Mouse (Mus musculus) midbrain, embryonic 15.5 days (tissue): ENCODE data around the gene Nr2f6. TPM values are rescaled to one million over a fixed set of nuclear protein-coding genes. Genes with fewer than 3 reads are reported as not detected.

Experiments
- ATAC-seq: fragments of 200-750 bp; cut with Nextera tagmentation; replicated peaks from 2 replicates; pipeline ENCODE4 v1.8.0; 2017; ENCODE audit warnings: moderate TSS enrichment
- H3K27ac ChIP-seq: fragments of 300-500 bp; sonication (generic); 2 replicates; pipeline ENCODE4 v1.5.1; 2015; ENCODE audit warnings: mild to moderate bottlenecking, inconsistent platforms
- H3K27me3 ChIP-seq: fragments of 300-500 bp; sonication (generic); replicated peaks from 2 replicates; pipeline ENCODE4 v1.6.1; 2015; ENCODE audit warnings: inconsistent platforms
- H3K36me3 ChIP-seq: fragments of 300-500 bp; sonication (generic); replicated peaks from 2 replicates; pipeline ENCODE4 v1.6.1; 2015; ENCODE audit warnings: inconsistent platforms
- H3K4me1 ChIP-seq: fragments of 300-500 bp; sonication (generic); 2 replicates; pipeline ENCODE4 v1.6.1; 2015; ENCODE audit warnings: inconsistent platforms
- H3K4me2 ChIP-seq: fragments of 300-500 bp; sonication (generic); 2 replicates; pipeline ENCODE4 v1.6.1; 2015; ENCODE audit warnings: inconsistent platforms, mild to moderate bottlenecking, moderate library complexity
- H3K4me3 ChIP-seq: fragments of 300-500 bp; sonication (generic); 2 replicates; pipeline ENCODE4 v1.5.1; 2015; ENCODE audit warnings: mild to moderate bottlenecking, inconsistent platforms
- H3K9ac ChIP-seq: fragments of 300-500 bp; sonication (generic); 2 replicates; pipeline ENCODE4 v1.6.1; 2015; ENCODE audit warnings: mild to moderate bottlenecking, inconsistent platforms
- H3K9me3 ChIP-seq: fragments of 300-500 bp; sonication (generic); 2 replicates; pipeline ENCODE4 v1.6.1; 2016; ENCODE audit warnings: inconsistent platforms
- WGBS: fragments of 180-500 bp; shearing (Covaris S2); methylation state at CpG from one replicate; pipeline ENCODE4 v1.1.7; 2015; ENCODE audit warnings: mixed read lengths; 5-methylcytosine and 5-hydroxymethylcytosine counted together
- polyA plus RNA-seq: library from polyadenylated mRNA; unstranded; fragments of >200 nt; fragmentation: Nextera tagmentation; extraction: Ambion mirVana; gene quantifications from 2 replicates; pipeline ENCODE4 v1.2.1, GENCODE M21; 2015

Nr2f6 gene
- polyA plus RNA-seq: 25.0 and 28.7 TPM in 2 replicates

GRCm38 (mm10) chr8:71381421-71381970 lies at the start of gene Nr2f6:
Gene Nr2f6, minus strand, starts transcription at chr8:71381960.
- no peaks in the 10 kb centered on the region for H3K9me3 ChIP-seq
- H3K9ac ChIP-seq: peak within 1 kb of the TSS; percentile 76
- H3K36me3 ChIP-seq: no peaks in the 10 kb centered on the region
- peaks cover 43% of the 10 kb centered on the region for H3K4me1 ChIP-seq
- WGBS: under 1% methylated on average over 81 of the region's 89 CpGs
- peaks cover 3% of the 10 kb centered on the region; the same call in 1 of the 2 replicates for H3K27me3 ChIP-seq
- peak within 1 kb of the TSS; percentile 74 for H3K4me3 ChIP-seq
- H3K27ac ChIP-seq: peak within 1 kb of the TSS; percentile 85
- H3K4me2 ChIP-seq: peak within 1 kb of the TSS; percentile 93
- peak; percentile 68 for ATAC-seq

GRCm38 (mm10) chr8:71422121-71422520 lies 40.4 kb upstream of the Nr2f6 start:
- H3K9ac ChIP-seq: no peak overlapping the region

GRCm38 (mm10) chr8:71411535-71412273 lies 29.9 kb upstream of the Nr2f6 start:
- H3K36me3 ChIP-seq: no peaks in the 10 kb centered on the region
- 53% methylated on average over 11 of the region's 11 CpGs for WGBS
- no peak for ATAC-seq

More at GRCm38 (mm10) chr8:71422121-71422520, 40.4 kb upstream of the Nr2f6 start:
- no peak overlapping the region for H3K4me2 ChIP-seq
- H3K4me3 ChIP-seq: no peak overlapping the region
- no peak overlapping the region for H3K27ac ChIP-seq
- H3K27me3 ChIP-seq: no peaks in the 10 kb centered on the region
- no peaks in the 10 kb centered on the region for H3K36me3 ChIP-seq
- H3K9me3 ChIP-seq: 0 out of 2 replicates have a peak, but pooled peaks cover 5% of the 10 kb centered on the region
- H3K4me1 ChIP-seq: no peaks in the 10 kb centered on the region
- no peak for ATAC-seq

GRCm38 (mm10) chr8:71408231-71408630 lies 26.5 kb upstream of the Nr2f6 start:
- H3K27ac ChIP-seq: no peak overlapping the region
- no peak overlapping the region for H3K9ac ChIP-seq
- no peak overlapping the region for H3K4me3 ChIP-seq
- H3K27me3 ChIP-seq: no peaks in the 10 kb centered on the region
- no peaks in the 10 kb centered on the region for H3K36me3 ChIP-seq
- H3K4me2 ChIP-seq: no peak overlapping the region
- WGBS: 93% methylated on average over 4 of the region's 4 CpGs
- no peaks in the 10 kb centered on the region for H3K9me3 ChIP-seq
- peaks cover 18% of the 10 kb centered on the region for H3K4me1 ChIP-seq
- ATAC-seq: no peak

More at GRCm38 (mm10) chr8:71411535-71412273, 29.9 kb upstream of the Nr2f6 start:
- H3K27me3 ChIP-seq: no peaks in the 10 kb centered on the region
- no peak overlapping the region for H3K4me2 ChIP-seq
- no peak overlapping the region for H3K27ac ChIP-seq
- no peaks in the 10 kb centered on the region for H3K9me3 ChIP-seq
- H3K4me1 ChIP-seq: peaks cover 4% of the 10 kb centered on the region
- H3K9ac ChIP-seq: no peak overlapping the region
- H3K4me3 ChIP-seq: no peak overlapping the region

- H3K9me3 ChIP-seq: no peaks in the 10 kb centered on the region
- no peak overlapping the region for H3K4me2 ChIP-seq
- no peaks in the 10 kb centered on the region for H3K36me3 ChIP-seq
- 91% methylated on average over 14 of the region's 14 CpGs for WGBS
- peaks cover 18% of the 10 kb centered on the region for H3K4me1 ChIP-seq
- H3K4me3 ChIP-seq: no peak overlapping the region
- H3K27me3 ChIP-seq: no peaks in the 10 kb centered on the region
- no peak for ATAC-seq
- H3K9ac ChIP-seq: no peak overlapping the region
- H3K27ac ChIP-seq: no peak overlapping the region
Measured at GRCm38 (mm10) chr8:71407441-71407840, 25.7 kb upstream of the Nr2f6 start.

GRCm38 (mm10) chr8:71406099-71407015 lies 24.6 kb upstream of the Nr2f6 start:
- WGBS: under 1% methylated on average over 55 of the region's 55 CpGs
- peak overlapping the region; percentile 42 for H3K4me3 ChIP-seq
- H3K27ac ChIP-seq: no peak overlapping the region
- peak; percentile 61 for ATAC-seq
- H3K36me3 ChIP-seq: no peaks in the 10 kb centered on the region
- H3K9ac ChIP-seq: 0 out of 2 replicates have a peak overlapping the region, but pooled peaks have one; percentile 6
- H3K27me3 ChIP-seq: no peaks in the 10 kb centered on the region
- no peaks in the 10 kb centered on the region for H3K9me3 ChIP-seq
- peaks cover 18% of the 10 kb centered on the region for H3K4me1 ChIP-seq
- H3K4me2 ChIP-seq: peak overlapping the region; percentile 85

GRCm38 (mm10) chr8:71405401-71406098 lies 23.8 kb upstream of the Nr2f6 start, which contains the start of gene Ankle1:
Gene Ankle1, plus strand, starts transcription at chr8:71406010.
- WGBS: 16% methylated on average over 33 of the region's 33 CpGs
- ATAC-seq: peak; percentile 93
- no peaks in the 10 kb centered on the region for H3K36me3 ChIP-seq
- H3K4me3 ChIP-seq: peak within 1 kb of the TSS; percentile 42
- peaks cover 18% of the 10 kb centered on the region for H3K4me1 ChIP-seq
- H3K27me3 ChIP-seq: no peaks in the 10 kb centered on the region
- H3K27ac ChIP-seq: no peak within 1 kb of the TSS; the same call in 1 of the 2 replicates
- no peaks in the 10 kb centered on the region for H3K9me3 ChIP-seq
- H3K9ac ChIP-seq: 0 out of 2 replicates have a peak within 1 kb of the TSS, but pooled peaks have one; percentile 25
- peak within 1 kb of the TSS; percentile 85 for H3K4me2 ChIP-seq

GRCm38 (mm10) chr8:71404951-71405351 lies 23.2 kb upstream of the Nr2f6 start:
- Histone ChIP-seq H3K4me2 (no peak overlapping the region), H3K27me3 (no peaks in the 10 kb centered on the region), H3K4me3 (no peak overlapping the region), H3K9ac (no peak overlapping the region), H3K9me3 (no peaks in the 10 kb centered on the region), H3K36me3 (no peaks in the 10 kb centered on the region), H3K27ac (no peak overlapping the region), H3K4me1 (peaks cover 18% of the 10 kb centered on the region)
- ATAC-seq: no peak
- WGBS: 87% methylated on average over 9 of the region's 9 CpGs

- WGBS: 91% methylated on average over 8 of the region's 8 CpGs
Measured at GRCm38 (mm10) chr8:71404011-71404410, 22.3 kb upstream of the Nr2f6 start.

GRCm38 (mm10) chr8:71403107-71403885 lies 21.5 kb upstream of the Nr2f6 start:
- no peak for ATAC-seq
- 90% methylated on average over 6 of the region's 6 CpGs for WGBS
- Histone ChIP-seq H3K36me3 (peaks cover 10% of the 10 kb centered on the region; the same call in 1 of the 2 replicates), H3K9ac (no peak overlapping the region), H3K9me3 (no peaks in the 10 kb centered on the region), H3K4me1 (peaks cover 18% of the 10 kb centered on the region), H3K4me2 (no peak overlapping the region), H3K27me3 (no peaks in the 10 kb centered on the region), H3K27ac (no peak overlapping the region), H3K4me3 (no peak overlapping the region)

More at GRCm38 (mm10) chr8:71404011-71404410, 22.3 kb upstream of the Nr2f6 start:
- no peak overlapping the region for H3K27ac ChIP-seq
- H3K4me2 ChIP-seq: no peak overlapping the region
- H3K36me3 ChIP-seq: peaks cover 5% of the 10 kb centered on the region; the same call in 1 of the 2 replicates
- no peak overlapping the region for H3K4me3 ChIP-seq
- no peaks in the 10 kb centered on the region for H3K27me3 ChIP-seq
- no peak for ATAC-seq
- no peaks in the 10 kb centered on the region for H3K9me3 ChIP-seq
- peaks cover 18% of the 10 kb centered on the region for H3K4me1 ChIP-seq
- no peak overlapping the region for H3K9ac ChIP-seq

- no peaks in the 10 kb centered on the region for H3K27me3 ChIP-seq
- no peak overlapping the region for H3K4me3 ChIP-seq
- H3K27ac ChIP-seq: no peak overlapping the region
- no peak overlapping the region for H3K9ac ChIP-seq
- no peaks in the 10 kb centered on the region for H3K9me3 ChIP-seq
- no peak for ATAC-seq
- no peak overlapping the region for H3K4me2 ChIP-seq
- WGBS: 83% methylated on average over 9 of the region's 9 CpGs
- peaks cover 22% of the 10 kb centered on the region for H3K4me1 ChIP-seq
- H3K36me3 ChIP-seq: peaks cover 11% of the 10 kb centered on the region; the same call in 1 of the 2 replicates
Measured at GRCm38 (mm10) chr8:71402446-71402964, 20.7 kb upstream of the Nr2f6 start.
